Mouse (Mus musculus) gastrocnemius, postnatal 4 days (tissue): Measurements from ENCODE around the gene Plcg1. TPM values are rescaled to one million over a fixed set of nuclear protein-coding genes. Genes with fewer than 3 reads are reported as not detected.
A peak's percentile ranks its signal among the peaks of the same experiment; 100 is the strongest.

Experiments
- DNase-seq, 2 experiments: peaks; one replicate each; pipeline ENCODE4 v3.0.0; 2021 to 2022; ENCODE audit warnings: low spot score in 2 of 2, mixed read lengths in 2 of 2
- long read RNA-seq, 2 experiments: library from polyadenylated mRNA; stranded (forward); transcript quantifications; one replicate each; pipeline ENCODE4 v2.0.0; 2021
- total RNA-seq, 2 experiments: library from RNA; stranded (reverse); gene quantifications; 2 replicates each; pipeline ENCODE4 v1.2.3; 2021

Plcg1 gene
- 10 to 100 TPM; 83.0 to 96.6 TPM for total RNA-seq
- long read RNA-seq, experiment 1, partial matches to known transcripts = 46 of 77 reads
- long read RNA-seq, experiment 1, other reads (novel, unspliced or antisense) = 31 of 77 reads
- long read RNA-seq, experiment 2, full-length matches to known transcripts = 2 of 81 reads
- long read RNA-seq, experiment 2, partial matches to known transcripts = 47 of 81 reads
- long read RNA-seq, experiment 2, other reads (novel, unspliced or antisense) = 32 of 81 reads

DNA sequence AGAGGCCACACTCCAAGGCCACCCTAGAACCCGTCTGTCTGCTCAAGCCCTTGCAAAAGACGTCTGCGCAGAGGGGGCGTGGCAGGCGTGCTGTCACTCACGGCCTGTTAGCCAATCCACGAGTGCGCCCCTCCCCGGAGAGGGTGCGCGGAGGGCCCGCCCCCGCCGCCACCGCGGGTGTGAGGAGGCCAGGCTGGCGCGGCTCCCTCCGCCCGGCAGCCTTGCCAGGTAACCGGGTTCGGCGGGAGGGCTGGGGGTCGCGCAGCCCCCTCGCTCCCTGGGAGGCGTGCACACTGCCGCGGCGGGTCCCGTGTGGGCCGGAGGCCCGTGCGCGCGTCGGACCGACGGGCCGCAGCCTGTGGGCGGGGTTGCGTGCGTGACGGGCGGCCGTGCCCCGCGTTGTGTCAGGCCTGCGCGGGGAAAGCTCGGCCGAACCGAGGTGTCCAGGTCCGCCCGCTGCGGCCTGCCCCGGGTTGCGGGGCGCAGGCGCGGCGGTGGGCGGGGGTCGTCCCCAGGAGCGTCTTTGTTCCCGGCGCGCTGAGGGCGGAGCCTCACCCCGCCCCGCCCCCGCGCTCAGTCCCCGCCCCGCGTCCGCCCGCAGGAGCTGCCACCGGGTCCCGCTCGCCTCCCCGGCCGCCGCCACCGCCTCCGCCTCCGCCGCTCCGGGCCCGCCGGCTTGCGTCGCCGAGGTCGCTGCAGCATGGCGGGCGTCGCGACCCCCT, at the start of gene Plcg1:
Gene Plcg1, plus strand, starts transcription at position 184 of the 722 bp plus-strand sequence.
- peak; percentile 92 to 96 for DNase-seq

- no peak for DNase-seq
These were observed 30.8 kb upstream of the Plcg1 start for GRCm38 (mm10) chr2:160700271-160700670.

- no peak for DNase-seq
These were observed 29.5 kb upstream of the Plcg1 start for GRCm38 (mm10) chr2:160701603-160702002.

DNA sequence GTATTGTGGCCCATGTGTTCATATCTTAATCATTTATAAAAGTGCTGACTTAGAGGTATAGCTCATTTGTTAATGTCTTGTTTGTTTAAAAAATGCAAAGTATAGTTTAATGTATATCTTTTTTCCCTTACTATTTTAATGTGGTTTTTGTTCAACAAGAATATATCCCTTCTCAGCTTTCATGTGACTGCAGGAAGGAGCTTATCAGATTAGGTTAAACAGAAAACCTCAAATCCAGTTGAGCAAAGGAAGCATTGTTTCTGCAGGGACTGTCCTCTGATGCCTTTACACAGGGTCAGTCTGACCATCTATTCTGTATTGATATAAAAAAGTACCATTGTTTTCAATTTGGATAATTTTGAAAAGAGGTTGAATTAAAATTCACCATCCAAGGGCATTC, 28.3 kb upstream of the Plcg1 start:
- DNase-seq = no peak

DNA sequence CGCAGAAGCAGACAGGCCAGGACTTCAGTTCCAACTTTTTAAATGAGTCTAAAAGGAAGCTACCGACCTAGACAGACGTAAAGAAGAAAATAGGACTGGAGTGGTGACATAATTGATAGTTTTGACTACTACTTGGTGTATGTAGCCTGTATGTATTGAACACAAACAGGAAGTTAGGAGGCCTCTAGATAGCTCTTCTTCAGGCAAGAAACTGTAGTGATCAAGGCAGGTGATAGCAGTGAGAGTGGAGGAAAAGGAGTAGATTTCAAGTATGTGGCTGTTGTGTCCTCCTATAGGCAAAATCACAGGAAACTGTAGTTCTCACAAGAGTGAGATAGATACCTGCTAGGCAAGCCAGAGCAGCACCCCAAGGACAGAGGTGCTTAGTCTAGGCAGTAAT, 23.4 kb upstream of the Plcg1 start:
- DNase-seq = no peak

GRCm38 (mm10) chr2:160715463-160716030, 15.6 kb upstream of the Plcg1 start:
- no peak for DNase-seq

- no peak for DNase-seq
These were observed 13.8 kb upstream of the Plcg1 start for GRCm38 (mm10) chr2:160717269-160717668.

GRCm38 (mm10) chr2:160718811-160719210, 12.3 kb upstream of the Plcg1 start:
- DNase-seq = no peak

- DNase-seq = no peak
These were observed 8.4 kb upstream of the Plcg1 start for GRCm38 (mm10) chr2:160722714-160723113.

DNA sequence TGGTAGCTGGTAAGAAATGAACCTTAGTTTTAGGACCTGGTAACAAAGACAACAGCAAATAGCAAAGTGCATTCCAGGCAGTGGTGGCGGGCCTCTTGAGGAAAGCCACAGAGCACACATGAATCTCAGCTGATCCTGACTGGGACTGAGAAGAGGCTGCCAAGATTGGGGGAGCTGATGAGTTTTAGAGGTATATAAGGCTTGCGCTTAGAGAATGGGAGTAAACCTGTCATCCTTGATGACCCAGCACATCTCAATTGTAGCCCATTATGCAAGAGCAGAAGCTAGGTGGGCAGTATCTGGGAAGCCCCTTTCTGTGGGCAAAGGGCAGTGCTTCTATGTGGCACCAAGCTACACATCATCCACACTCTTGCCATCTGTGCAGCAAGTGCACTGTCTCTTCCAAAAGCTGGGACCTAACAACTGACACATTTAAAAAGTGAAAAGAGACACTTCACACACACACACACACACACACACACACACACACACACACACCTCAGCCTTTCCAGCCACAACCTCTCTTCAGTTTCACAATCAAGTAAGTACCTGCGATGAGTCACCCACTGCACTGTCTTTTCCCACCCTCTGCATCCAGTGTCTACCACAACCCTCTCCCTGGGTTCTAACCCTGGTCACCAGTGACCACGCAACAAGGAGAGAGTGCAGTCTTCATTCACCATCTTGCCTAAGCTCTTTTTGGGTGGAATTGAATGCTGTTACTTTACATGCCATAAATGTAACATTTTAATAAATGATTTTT, 7.3 kb upstream of the Plcg1 start:
- DNase-seq = no peak

DNA sequence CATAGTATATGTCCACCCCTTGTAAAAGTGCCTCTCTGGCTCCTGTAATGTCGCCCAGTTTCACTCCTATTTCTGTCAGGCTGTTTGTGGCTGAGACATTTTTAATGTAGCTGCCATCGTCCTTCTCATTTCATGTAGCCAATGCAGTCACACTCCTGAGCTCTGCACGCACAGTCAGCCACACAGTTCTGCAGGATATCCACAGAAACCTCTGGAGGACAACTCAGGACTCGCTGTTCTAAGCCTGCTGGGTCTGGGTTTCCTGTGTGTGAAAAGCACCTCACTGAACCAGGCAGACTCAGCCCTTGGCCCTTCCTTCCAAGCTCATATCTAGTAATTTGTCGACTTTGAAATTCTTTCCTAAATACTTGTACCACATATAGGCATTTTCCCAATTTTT, 6.6 kb upstream of the Plcg1 start:
- DNase-seq = no peak

DNA sequence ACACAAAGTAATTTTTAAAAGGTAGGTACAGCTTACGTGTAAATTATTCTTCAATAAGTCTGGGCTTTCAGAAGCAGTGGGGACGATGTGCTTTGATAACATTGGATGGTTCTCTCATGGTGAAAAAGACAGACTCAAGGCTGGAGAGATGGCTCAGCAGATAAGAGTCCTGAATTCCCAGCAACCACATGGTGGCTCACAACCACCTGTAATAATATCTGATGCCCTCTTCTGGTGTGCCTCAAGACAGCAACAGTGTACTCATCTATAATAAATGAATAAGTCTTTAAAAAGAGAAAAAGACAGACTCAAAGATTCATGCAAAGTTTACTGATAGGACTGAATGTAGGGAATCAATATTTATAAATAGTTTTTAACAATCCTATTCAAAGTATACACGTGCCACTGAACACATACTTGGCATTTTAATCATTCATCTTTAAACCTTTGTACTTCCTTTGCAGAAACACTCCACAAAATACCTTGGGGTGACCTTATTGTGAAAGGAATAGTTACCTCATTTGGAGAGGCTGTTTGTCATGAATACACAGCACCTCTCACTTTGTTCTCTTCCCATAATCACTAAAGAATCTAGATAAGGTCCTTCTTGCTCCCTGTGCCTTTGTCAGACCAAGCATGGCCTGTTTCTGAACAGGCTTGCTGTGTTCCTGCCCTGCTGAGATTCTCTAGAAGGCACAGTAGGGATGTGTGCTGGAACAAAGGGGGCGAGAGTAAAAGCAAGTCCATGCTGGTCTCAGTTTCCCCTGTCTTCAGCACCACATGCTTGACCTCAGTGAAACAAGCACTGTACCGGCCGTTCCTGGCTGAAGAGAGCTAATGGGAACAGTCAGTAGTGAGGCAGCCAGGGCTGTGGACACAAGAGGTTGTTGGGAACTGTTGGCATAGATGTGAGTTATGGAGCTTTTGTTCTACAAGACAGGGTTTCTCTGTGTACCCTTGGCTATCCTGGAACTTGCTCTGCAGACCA, 4.9 kb upstream of the Plcg1 start:
- DNase-seq = no peak

DNA sequence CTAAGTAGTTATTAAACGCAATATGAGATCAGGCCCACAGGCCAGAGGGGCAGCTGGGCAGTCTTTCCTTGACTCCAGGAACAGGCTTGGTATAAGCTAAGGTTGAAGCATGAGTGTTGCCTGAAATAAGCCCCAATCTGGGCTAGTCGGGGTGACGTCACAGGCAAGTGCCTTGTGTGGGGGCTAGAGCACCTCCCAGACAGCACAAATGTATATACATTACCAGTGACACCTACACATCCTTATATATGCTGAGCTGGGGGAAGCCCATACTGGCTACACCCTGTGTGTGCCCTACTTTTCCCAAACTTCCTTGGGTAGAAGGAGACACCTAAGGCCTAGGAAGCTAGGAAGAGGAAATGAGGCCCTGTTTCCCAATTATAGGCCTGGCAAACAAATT, 2.1 kb upstream of the Plcg1 start:
- peak in 1 of 2 experiments; percentile 4 for DNase-seq

GRCm38 (mm10) chr2:160729436-160729835, 1.7 kb upstream of the Plcg1 start:
- DNase-seq = peak in 1 of 2 experiments; percentile 7

DNA sequence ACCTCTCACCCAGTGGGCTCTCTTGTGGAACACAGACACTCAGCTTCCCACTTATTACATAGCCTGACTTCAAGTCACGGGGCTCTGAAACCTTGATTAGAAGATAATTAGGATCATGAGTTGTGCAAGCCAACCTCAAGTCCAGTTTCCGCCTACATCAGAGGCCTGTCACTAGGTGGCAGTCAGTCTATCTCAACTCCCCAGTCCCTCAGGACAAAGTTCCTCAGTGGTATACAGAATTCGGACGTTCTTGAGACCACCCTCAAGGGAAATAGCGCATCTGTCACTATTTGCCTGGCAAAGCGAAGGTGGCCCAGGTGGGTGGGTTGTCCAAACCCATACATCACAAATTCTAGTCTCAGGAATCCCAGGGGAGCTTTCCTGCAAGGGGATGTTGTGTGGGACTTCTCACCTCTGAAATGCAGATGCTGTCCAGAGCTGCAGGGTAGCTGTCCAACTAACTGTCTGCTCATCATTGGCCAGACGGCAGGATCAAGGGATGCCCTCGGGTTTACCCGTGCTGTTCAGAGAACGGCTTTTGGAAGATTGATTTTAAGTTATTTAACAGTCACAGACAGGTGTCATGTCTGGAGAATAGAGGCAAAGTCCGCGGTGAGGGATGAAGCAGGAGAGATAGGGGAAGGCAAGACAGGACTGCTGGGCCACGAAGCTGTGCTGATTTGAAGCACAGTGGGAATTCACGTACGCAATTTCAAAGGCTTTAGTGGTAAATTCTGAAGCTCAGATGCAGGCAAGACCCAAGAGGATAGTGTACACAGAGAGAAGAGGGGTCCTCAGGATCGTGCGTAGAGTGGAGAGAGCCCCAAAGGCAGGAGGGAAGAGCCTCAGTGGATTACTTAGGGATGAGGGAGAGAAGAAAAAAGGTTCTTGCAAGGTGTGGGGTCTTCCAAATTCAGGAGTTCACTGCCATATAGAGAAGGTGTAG, 976 bp upstream of the Plcg1 start:
- DNase-seq = peak in 1 of 2 experiments; percentile 14

- no peak for DNase-seq
These were observed 343 bp upstream of the Plcg1 start for GRCm38 (mm10) chr2:160730797-160731116.

DNA sequence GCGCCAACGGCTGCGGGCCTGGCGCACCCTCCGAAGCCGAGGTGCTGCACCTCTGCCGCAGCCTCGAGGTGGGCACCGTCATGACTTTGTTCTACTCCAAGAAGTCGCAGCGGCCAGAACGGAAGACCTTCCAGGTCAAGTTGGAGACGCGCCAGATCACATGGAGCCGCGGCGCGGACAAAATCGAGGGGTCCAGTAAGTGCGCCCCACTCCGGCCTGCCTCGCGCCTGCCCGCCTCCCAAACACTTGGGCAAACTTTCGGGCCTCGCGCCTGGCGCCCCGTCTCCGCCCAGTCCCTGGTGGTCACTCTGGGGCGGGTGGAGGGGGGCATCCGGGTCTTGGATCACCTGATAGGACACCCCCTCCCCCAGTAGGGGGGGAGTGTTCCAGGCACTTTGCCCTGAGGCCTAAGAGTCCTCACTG, 750 bp downstream of the Plcg1 start:
- peak; percentile 67 to 76 for DNase-seq

- no peak for DNase-seq
These were observed 1.4 kb downstream of the Plcg1 start for GRCm38 (mm10) chr2:160732420-160732995.

DNA sequence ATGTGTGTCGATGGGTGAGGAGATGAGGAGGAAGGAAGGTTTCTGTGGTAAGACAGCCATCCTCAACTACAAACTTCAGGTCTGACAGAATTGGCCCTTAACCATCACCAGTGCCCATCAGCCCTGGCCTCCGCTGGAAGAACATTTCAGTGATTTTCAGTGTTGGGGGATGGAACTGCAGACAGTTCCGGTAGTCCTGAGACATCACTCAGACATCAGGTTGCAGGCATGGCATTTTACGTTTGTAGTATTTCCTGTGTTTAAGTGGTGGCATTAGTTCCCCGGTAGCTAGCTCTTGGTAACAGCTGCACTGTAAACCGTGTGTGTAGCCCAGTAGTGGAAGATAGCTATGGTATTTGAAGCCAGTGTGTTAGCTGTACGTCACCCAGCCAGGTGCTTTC, 2.0 kb downstream of the Plcg1 start:
- no peak for DNase-seq
